Mouse (Mus musculus) liver, postnatal 0 days (tissue): ENCODE measurements around the gene Bglap. TPM values are rescaled to one million over a fixed set of nuclear protein-coding genes. Genes with fewer than 3 reads are reported as not detected.
"Not testable (repeated sequence)": the region's sequence is repeated elsewhere in the genome, so short reads cannot be mapped to it uniquely, and the experiment has no call there.

Experiments used
- ATAC-seq: fragments of 200-750 bp; cut with Nextera tagmentation; 2 replicates; pipeline ENCODE4 v1.8.0; 2017; ENCODE audit warnings: mild to moderate bottlenecking, moderate library complexity
- DNase-seq: peaks from one replicate; pipeline ENCODE4 v3.0.0-alpha.2; 2016
- H3K27ac ChIP-seq: fragments of 300-500 bp; sonication (generic); 2 replicates; pipeline ENCODE4 v1.5.1; 2014; ENCODE audit warnings: antibody characterized with exemption, moderate library complexity, mild to moderate bottlenecking, low read depth
- H3K27me3 ChIP-seq: fragments of 300-500 bp; sonication (generic); 2 replicates; pipeline ENCODE4 v1.6.1; 2014; ENCODE audit warnings: low read length, control low read depth, mixed read lengths; ENCODE audit not compliant: insufficient read depth
- H3K36me3 ChIP-seq: fragments of 300-500 bp; sonication (generic); replicated peaks from 2 replicates; pipeline ENCODE4 v1.6.1; 2014; ENCODE audit warnings: mild to moderate bottlenecking, control low read depth, low read length, moderate library complexity, mixed read lengths; ENCODE audit not compliant: insufficient read depth
- H3K4me1 ChIP-seq: fragments of 300-500 bp; sonication (generic); 2 replicates; pipeline ENCODE4 v1.6.1; 2014; ENCODE audit warnings: antibody characterized with exemption, mild to moderate bottlenecking, control low read depth; ENCODE audit not compliant: insufficient read depth
- H3K4me2 ChIP-seq: fragments of 300-500 bp; sonication (generic); 2 replicates; pipeline ENCODE4 v1.6.1; 2014; ENCODE audit warnings: low read depth, mild to moderate bottlenecking, low read length, moderate library complexity, mixed read lengths
- H3K4me3 ChIP-seq: fragments of 300-500 bp; sonication (generic); 2 replicates; pipeline ENCODE4 v1.5.1; 2014; ENCODE audit warnings: low read depth, low read length
- H3K9ac ChIP-seq: fragments of 300-500 bp; sonication (generic); replicated peaks from 2 replicates; pipeline ENCODE4 v1.6.1; 2014; ENCODE audit warnings: mild to moderate bottlenecking, moderate library complexity
- H3K9me3 ChIP-seq: fragments of 300-500 bp; sonication (generic); 2 replicates; pipeline ENCODE4 v1.6.1; 2016; ENCODE audit warnings: mild to moderate bottlenecking, control low read depth, low read length, mixed read lengths
- CTCF ChIP-seq: sonication (generic); IDR thresholded peaks from 2 replicates; pipeline ENCODE4 v1.5.1; 2016; ENCODE audit warnings: antibody characterized with exemption, low read depth
- EP300 ChIP-seq: IDR thresholded peaks from 2 replicates; pipeline ENCODE4 v1.6.1; 2016; ENCODE audit warnings: antibody characterized with exemption, low read depth, mild to moderate bottlenecking
- WGBS: fragments of 180-500 bp; shearing (Covaris S2); extraction: QIAGEN DNeasy Blood & Tissue Kit; methylation state at CpG from one replicate; pipeline ENCODE4 v1.1.7; 2014; ENCODE audit not compliant: insufficient replicate concordance; 5-methylcytosine and 5-hydroxymethylcytosine counted together
- polyA plus RNA-seq: library from polyadenylated mRNA; unstranded; fragments of >200 nt; fragmentation: Nextera tagmentation; extraction: Ambion mirVana; gene quantifications from 2 replicates; pipeline ENCODE4 v1.2.1, GENCODE M21; 2015

Gene Bglap
- polyA plus RNA-seq, 1 experiment from 2014 or later = not detected

- Histone ChIP-seq H3K27ac (no peak overlapping the region), H3K9ac (no peak overlapping the region), H3K36me3 (peaks cover 21% of the 10 kb centered on the region), H3K27me3 (no peaks in the 10 kb centered on the region), H3K4me2 (no peak overlapping the region), H3K4me1 (no peaks in the 10 kb centered on the region; the same call in 1 of the 2 replicates), H3K9me3 (no peaks in the 10 kb centered on the region), H3K4me3 (no peak overlapping the region)
- ATAC-seq (no peak), DNase-seq (no peak)
- WGBS = 88% methylated on average over 2 of the region's 2 CpGs
- TF ChIP-seq EP300 = no peak
- TF ChIP-seq CTCF = no peak
These were observed 14.4 kb upstream of the Bglap start for GRCm38 (mm10) chr3:88398666-88399065.

- H3K9ac ChIP-seq = no peak overlapping the region
- ATAC-seq = peak; percentile 15; the same call in 1 of the 2 replicates
- H3K27ac ChIP-seq = peak overlapping the region; percentile 39; the same call in 1 of the 2 replicates
- WGBS = 62% methylated on average over 8 of the region's 8 CpGs
- H3K4me2 ChIP-seq = no peak overlapping the region
- H3K4me1 ChIP-seq = no peaks in the 10 kb centered on the region; the same call in 1 of the 2 replicates
- H3K27me3 ChIP-seq = no peaks in the 10 kb centered on the region
- peak; percentile 25 for DNase-seq
- no peak for TF ChIP-seq EP300
- no peak for TF ChIP-seq CTCF
- H3K36me3 ChIP-seq = peaks cover 21% of the 10 kb centered on the region
- no peaks in the 10 kb centered on the region for H3K9me3 ChIP-seq
- H3K4me3 ChIP-seq = no peak overlapping the region
These were observed 11.5 kb upstream of the Bglap start for GRCm38 (mm10) chr3:88395742-88396141.

GRCm38 (mm10) chr3:88395288-88395687 is 11.0 kb upstream of the Bglap start:
- H3K36me3 ChIP-seq = peaks cover 24% of the 10 kb centered on the region
- 86% methylated on average over 6 of the region's 6 CpGs for WGBS

GRCm38 (mm10) chr3:88393776-88394375 is 9.6 kb upstream of the Bglap start:
- H3K27me3 ChIP-seq = no peaks in the 10 kb centered on the region
- 87% methylated on average over 9 of the region's 9 CpGs for WGBS
- H3K9me3 ChIP-seq = no peaks in the 10 kb centered on the region
- ATAC-seq (no peak), DNase-seq (no peak)
- no peak overlapping the region for H3K4me3 ChIP-seq
- TF ChIP-seq EP300 = no peak
- TF ChIP-seq CTCF = no peak
- H3K4me1 ChIP-seq = no peaks in the 10 kb centered on the region; the same call in 1 of the 2 replicates
- H3K27ac ChIP-seq = no peak overlapping the region
- H3K36me3 ChIP-seq = peaks cover 16% of the 10 kb centered on the region
- H3K4me2 ChIP-seq = no peak overlapping the region
- H3K9ac ChIP-seq = no peak overlapping the region

More at GRCm38 (mm10) chr3:88395288-88395687, 11.0 kb upstream of the Bglap start:
- peak; percentile 37 for DNase-seq
- Histone ChIP-seq H3K4me3 (no peak overlapping the region), H3K4me1 (no peaks in the 10 kb centered on the region; the same call in 1 of the 2 replicates), H3K4me2 (no peak overlapping the region), H3K9ac (no peak overlapping the region), H3K27ac (peak overlapping the region; percentile 39), H3K9me3 (no peaks in the 10 kb centered on the region), H3K27me3 (no peaks in the 10 kb centered on the region)
- TF ChIP-seq CTCF (no peak), EP300 (no peak)
- ATAC-seq = peak; percentile 33; the same call in 1 of the 2 replicates

GRCm38 (mm10) chr3:88382383-88382782 is 1.9 kb downstream of the Bglap start:
- WGBS = 34% methylated on average over 2 of the region's 7 CpGs
- ATAC-seq, H3K27me3 ChIP-seq, H3K36me3 ChIP-seq, H3K4me2 ChIP-seq, DNase-seq, H3K9ac ChIP-seq, H3K4me3 ChIP-seq, H3K4me1 ChIP-seq, H3K27ac ChIP-seq, H3K9me3 ChIP-seq: not testable (repeated sequence)

- ATAC-seq (peak; percentile 71), DNase-seq (peak; percentile 67)
- 16% methylated on average over 19 of the region's 22 CpGs for WGBS
- H3K4me3 ChIP-seq, H3K9ac ChIP-seq, H3K27me3 ChIP-seq, H3K36me3 ChIP-seq, H3K27ac ChIP-seq, H3K9me3 ChIP-seq, H3K4me1 ChIP-seq: not testable (repeated sequence)
- 0 out of 2 replicates have a peak overlapping the region, but pooled peaks have one; percentile 32 for H3K4me2 ChIP-seq
These were observed 2.6 kb downstream of the Bglap start for GRCm38 (mm10) chr3:88381389-88382315.

GRCm38 (mm10) chr3:88378599-88378998 is 5.7 kb downstream of the Bglap start, which contains the start of gene Bglap2:
Gene Bglap2 (minus strand): TSS chr3:88378699.
- H3K27me3 ChIP-seq, H3K9me3 ChIP-seq, H3K36me3 ChIP-seq, H3K27ac ChIP-seq, H3K9ac ChIP-seq, H3K4me1 ChIP-seq, H3K4me2 ChIP-seq, H3K4me3 ChIP-seq, DNase-seq, ATAC-seq: not testable (repeated sequence)
- 68% methylated on average over 4 of the region's 5 CpGs for WGBS

GRCm38 (mm10) chr3:88376644-88377043 is 7.6 kb downstream of the Bglap start:
- DNase-seq, H3K4me1 ChIP-seq, H3K9ac ChIP-seq, H3K27ac ChIP-seq, H3K4me2 ChIP-seq, H3K36me3 ChIP-seq, H3K9me3 ChIP-seq, H3K27me3 ChIP-seq, H3K4me3 ChIP-seq, ATAC-seq: not testable (repeated sequence)
- 49% methylated on average over 5 of the region's 7 CpGs for WGBS
